Mouse (Mus musculus): ENCODE measurements at regions not wholly inside any gene's neighbourhood (a gene's known extent, or its start where the extent isn't known, plus 50 kb on each side); places are given as distances from the start of the nearest gene placed in this dataset.

DNA sequence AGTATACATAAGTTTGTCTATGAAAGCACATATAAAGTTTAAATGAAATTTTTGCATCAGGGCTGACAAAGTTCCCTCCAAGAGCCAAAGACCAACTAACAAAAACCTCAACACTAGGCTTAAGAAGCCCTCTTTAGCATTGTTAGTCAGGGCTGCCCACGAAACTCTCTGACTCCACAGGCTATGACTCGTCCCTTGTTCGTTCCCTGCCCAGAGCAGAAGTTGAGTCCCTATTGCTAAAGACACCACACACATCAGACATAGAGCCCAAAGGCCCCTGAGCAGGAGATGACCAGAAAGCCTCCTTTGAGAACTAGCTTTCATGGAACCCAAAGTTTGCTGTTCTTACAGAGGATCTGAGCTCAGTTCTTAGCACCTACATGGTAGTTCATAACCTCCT is 99.5 kb upstream of the Thbs1 start:
- TF ChIP-seq POLR2A (IDR thresholded peaks at IDR 0.05; ENCODE audit: extremely low read depth, insufficient read depth, low read length), result no peak
- TF ChIP-seq CTCF (IDR thresholded peaks at IDR 0.05; ENCODE audit: low read depth, low read length), result no peak

All from liver, adult 2 months (tissue).